Mouse (Mus musculus): ENCODE results near the gene Pafah2. TPM values are rescaled to one million over a fixed set of nuclear protein-coding genes. Genes with fewer than 3 reads are reported as not detected.

The Pafah2 gene
- polyA plus RNA-seq, 1 experiment from 2014 or later: 11.8 TPM

- Histone ChIP-seq H3K9ac (ENCODE audit: low read depth, low read length) (no peak overlapping the region), H3K9me3 (ENCODE audit: control insufficient read depth, low read length) (0 out of 2 replicates have a peak, but pooled peaks cover 5% of the 10 kb centered on the region), H3K4me2 (ENCODE audit: low read depth, low read length) (no peak overlapping the region), H3K4me1 (ENCODE audit: control insufficient read depth, insufficient read depth, low read length) (no peaks in the 10 kb centered on the region), H3K27ac (replicated peaks; ENCODE audit: low read depth, low read length) (no peak overlapping the region), H3K36me3 (ENCODE audit: control insufficient read depth, insufficient read depth, low read length) (no peaks in the 10 kb centered on the region), H3K27me3 (replicated peaks; ENCODE audit: control insufficient read depth, insufficient read depth, low read length) (no peaks in the 10 kb centered on the region), H3K4me3 (ENCODE audit: low read depth, low read length) (no peak overlapping the region)
- ATAC-seq (ENCODE audit: low read depth) (no peak), DNase-seq (ENCODE audit: low spot score) (no peak)
- WGBS: 67% methylated on average over 6 of the region's 6 CpGs
Measured at GRCm38 (mm10) chr4:134387268-134387667, 8.9 kb upstream of the Pafah2 start.

GRCm38 (mm10) chr4:134388397-134388796 is 7.7 kb upstream of the Pafah2 start:
- DNase-seq (ENCODE audit: low spot score): no peak

GRCm38 (mm10) chr4:134391636-134392035 is 4.5 kb upstream of the Pafah2 start:
- Histone ChIP-seq H3K36me3 (ENCODE audit: control insufficient read depth, insufficient read depth, low read length) (no peaks in the 10 kb centered on the region), H3K9ac (ENCODE audit: low read depth, low read length) (no peak overlapping the region), H3K27me3 (replicated peaks; ENCODE audit: control insufficient read depth, insufficient read depth, low read length) (no peaks in the 10 kb centered on the region), H3K9me3 (ENCODE audit: control insufficient read depth, low read length) (0 out of 2 replicates have a peak, but pooled peaks cover 5% of the 10 kb centered on the region), H3K27ac (replicated peaks; ENCODE audit: low read depth, low read length) (no peak overlapping the region), H3K4me3 (ENCODE audit: low read depth, low read length) (no peak overlapping the region), H3K4me2 (ENCODE audit: low read depth, low read length) (no peak overlapping the region), H3K4me1 (ENCODE audit: control insufficient read depth, insufficient read depth, low read length) (no peaks in the 10 kb centered on the region)
- no peak for ATAC-seq (ENCODE audit: low read depth)
- 78% methylated on average over 1 of the region's 1 CpGs for WGBS
- DNase-seq (ENCODE audit: low spot score): no peak

More at GRCm38 (mm10) chr4:134388397-134388796, 7.7 kb upstream of the Pafah2 start:
- no peaks in the 10 kb centered on the region for H3K4me1 ChIP-seq (ENCODE audit: control insufficient read depth, insufficient read depth, low read length)
- WGBS: 12% methylated on average over 5 of the region's 5 CpGs
- ATAC-seq (ENCODE audit: low read depth): no peak
- no peak overlapping the region for H3K4me3 ChIP-seq (ENCODE audit: low read depth, low read length)
- no peak overlapping the region for H3K4me2 ChIP-seq (ENCODE audit: low read depth, low read length)
- no peaks in the 10 kb centered on the region for H3K27me3 ChIP-seq (replicated peaks; ENCODE audit: control insufficient read depth, insufficient read depth, low read length)
- no peaks in the 10 kb centered on the region for H3K36me3 ChIP-seq (ENCODE audit: control insufficient read depth, insufficient read depth, low read length)
- H3K9me3 ChIP-seq (ENCODE audit: control insufficient read depth, low read length): 0 out of 2 replicates have a peak, but pooled peaks cover 5% of the 10 kb centered on the region
- H3K9ac ChIP-seq (ENCODE audit: low read depth, low read length): no peak overlapping the region
- no peak overlapping the region for H3K27ac ChIP-seq (replicated peaks; ENCODE audit: low read depth, low read length)

DNA sequence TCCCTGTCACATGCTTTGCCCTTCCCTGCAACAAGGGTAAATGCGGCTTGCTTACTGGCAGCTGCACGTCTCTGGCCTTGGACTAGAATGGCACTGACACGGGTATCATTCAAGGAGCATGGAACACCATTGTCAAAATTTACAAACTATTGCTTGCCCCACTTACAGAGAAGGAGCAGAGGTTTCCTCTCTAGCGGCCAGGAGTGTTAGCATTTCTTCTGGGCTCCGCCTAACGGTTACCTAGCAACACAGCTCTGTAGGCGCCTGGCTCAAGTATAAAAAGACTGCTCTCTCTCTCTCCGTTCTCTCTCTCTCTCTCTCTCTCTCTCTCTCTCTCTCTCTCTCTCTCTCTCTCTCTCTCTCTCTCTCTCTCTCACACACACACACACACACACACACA is 3.5 kb upstream of the Pafah2 start:
- no peak for ATAC-seq (ENCODE audit: low read depth)
- peak overlapping the region; percentile 11; the same call in 1 of the 2 replicates for H3K4me2 ChIP-seq (ENCODE audit: low read depth, low read length)
- peak; percentile 85 for DNase-seq (ENCODE audit: low spot score)

DNA sequence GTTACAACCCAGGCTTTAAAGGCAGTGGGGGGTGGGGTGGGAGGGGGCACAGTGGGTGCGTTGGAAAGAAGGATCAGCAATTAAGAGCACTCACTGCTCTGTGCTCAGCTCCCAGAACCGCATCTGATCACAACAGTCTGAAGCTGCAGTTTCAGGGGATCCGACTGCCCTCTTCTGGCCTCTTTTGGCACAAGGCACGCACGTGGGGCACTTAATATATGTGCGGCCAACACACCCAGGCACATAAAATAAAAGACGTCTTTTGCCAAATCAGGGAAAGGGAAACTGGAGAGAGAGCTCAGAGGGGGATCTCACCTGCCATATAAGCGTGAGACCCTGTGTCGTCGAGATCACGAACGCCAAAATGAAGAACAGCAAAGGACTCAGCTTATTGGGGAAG is 3.1 kb upstream of the Pafah2 start:
- no peak overlapping the region for H3K9ac ChIP-seq (ENCODE audit: low read depth, low read length)
- H3K27ac ChIP-seq (replicated peaks; ENCODE audit: low read depth, low read length): no peak overlapping the region
- 0 out of 2 replicates have a peak, but pooled peaks cover 5% of the 10 kb centered on the region for H3K9me3 ChIP-seq (ENCODE audit: control insufficient read depth, low read length)
- ATAC-seq (ENCODE audit: low read depth): no peak
- peak; percentile 57 for DNase-seq (ENCODE audit: low spot score)
- no peak overlapping the region for H3K4me3 ChIP-seq (ENCODE audit: low read depth, low read length)
- H3K4me2 ChIP-seq (ENCODE audit: low read depth, low read length): no peak overlapping the region; the same call in 1 of the 2 replicates
- 26% methylated on average over 12 of the region's 12 CpGs for WGBS
- no peaks in the 10 kb centered on the region for H3K27me3 ChIP-seq (replicated peaks; ENCODE audit: control insufficient read depth, insufficient read depth, low read length)
- H3K36me3 ChIP-seq (ENCODE audit: control insufficient read depth, insufficient read depth, low read length): no peaks in the 10 kb centered on the region
- 0 out of 2 replicates have a peak, but pooled peaks cover 6% of the 10 kb centered on the region for H3K4me1 ChIP-seq (ENCODE audit: control insufficient read depth, insufficient read depth, low read length)

More for the DNA sequence above, 3.5 kb upstream of the Pafah2 start:
- Histone ChIP-seq H3K4me1 (ENCODE audit: control insufficient read depth, insufficient read depth, low read length) (0 out of 2 replicates have a peak, but pooled peaks cover 5% of the 10 kb centered on the region), H3K27ac (replicated peaks; ENCODE audit: low read depth, low read length) (no peak overlapping the region), H3K36me3 (ENCODE audit: control insufficient read depth, insufficient read depth, low read length) (no peaks in the 10 kb centered on the region), H3K9ac (ENCODE audit: low read depth, low read length) (no peak overlapping the region), H3K27me3 (replicated peaks; ENCODE audit: control insufficient read depth, insufficient read depth, low read length) (no peaks in the 10 kb centered on the region), H3K4me3 (ENCODE audit: low read depth, low read length) (no peak overlapping the region), H3K9me3 (ENCODE audit: control insufficient read depth, low read length) (0 out of 2 replicates have a peak, but pooled peaks cover 5% of the 10 kb centered on the region)
- 20% methylated on average over 7 of the region's 8 CpGs for WGBS

GRCm38 (mm10) chr4:134395142-134395541 is 978 bp upstream of the Pafah2 start:
- Histone ChIP-seq H3K4me1 (ENCODE audit: control insufficient read depth, insufficient read depth, low read length) (0 out of 2 replicates have a peak, but pooled peaks cover 6% of the 10 kb centered on the region), H3K27ac (replicated peaks; ENCODE audit: low read depth, low read length) (no peak overlapping the region), H3K4me3 (ENCODE audit: low read depth, low read length) (no peak overlapping the region), H3K9ac (ENCODE audit: low read depth, low read length) (no peak overlapping the region), H3K4me2 (ENCODE audit: low read depth, low read length) (no peak overlapping the region), H3K36me3 (ENCODE audit: control insufficient read depth, insufficient read depth, low read length) (no peaks in the 10 kb centered on the region), H3K9me3 (ENCODE audit: control insufficient read depth, low read length) (0 out of 2 replicates have a peak, but pooled peaks cover 5% of the 10 kb centered on the region), H3K27me3 (replicated peaks; ENCODE audit: control insufficient read depth, insufficient read depth, low read length) (no peaks in the 10 kb centered on the region)
- ATAC-seq (ENCODE audit: low read depth): no peak
- WGBS: 92% methylated on average over 7 of the region's 7 CpGs
- DNase-seq (ENCODE audit: low spot score): no peak

DNA sequence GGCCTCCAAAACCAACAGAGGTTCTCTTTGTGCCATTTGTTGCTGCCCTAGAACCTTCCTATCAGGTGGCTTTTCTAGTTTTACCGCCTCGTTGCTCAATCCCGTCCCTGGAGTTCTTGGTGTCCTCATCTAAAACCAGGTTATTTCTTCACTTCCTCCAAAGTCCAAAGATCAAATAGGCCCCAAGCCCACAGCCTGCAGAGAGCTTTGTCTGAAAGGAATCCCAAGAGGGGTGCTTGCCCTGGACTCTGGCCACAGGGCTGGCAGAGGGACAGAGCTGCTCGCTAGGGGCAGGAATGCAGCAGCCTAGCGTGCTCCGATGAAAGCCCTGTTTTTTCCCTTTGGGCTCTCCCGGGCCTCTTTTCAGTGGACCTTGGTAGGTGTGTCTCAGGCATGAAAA is 1.0 kb downstream of the Pafah2 start:
- peak overlapping the region; percentile 95 for H3K4me2 ChIP-seq (ENCODE audit: low read depth, low read length)
- H3K4me3 ChIP-seq (ENCODE audit: low read depth, low read length): peak overlapping the region; percentile 65
- peaks cover 14% of the 10 kb centered on the region for H3K4me1 ChIP-seq (ENCODE audit: control insufficient read depth, insufficient read depth, low read length)
- no peaks in the 10 kb centered on the region for H3K36me3 ChIP-seq (ENCODE audit: control insufficient read depth, insufficient read depth, low read length)
- ATAC-seq (ENCODE audit: low read depth) (no peak), DNase-seq (ENCODE audit: low spot score) (peak; percentile 64)
- WGBS: 8% methylated on average over 7 of the region's 7 CpGs
- H3K9me3 ChIP-seq (ENCODE audit: control insufficient read depth, low read length): no peaks in the 10 kb centered on the region
- H3K9ac ChIP-seq (ENCODE audit: low read depth, low read length): peak overlapping the region; percentile 67
- peak overlapping the region; percentile 65 for H3K27ac ChIP-seq (replicated peaks; ENCODE audit: low read depth, low read length)
- H3K27me3 ChIP-seq (replicated peaks; ENCODE audit: control insufficient read depth, insufficient read depth, low read length): no peaks in the 10 kb centered on the region

DNA sequence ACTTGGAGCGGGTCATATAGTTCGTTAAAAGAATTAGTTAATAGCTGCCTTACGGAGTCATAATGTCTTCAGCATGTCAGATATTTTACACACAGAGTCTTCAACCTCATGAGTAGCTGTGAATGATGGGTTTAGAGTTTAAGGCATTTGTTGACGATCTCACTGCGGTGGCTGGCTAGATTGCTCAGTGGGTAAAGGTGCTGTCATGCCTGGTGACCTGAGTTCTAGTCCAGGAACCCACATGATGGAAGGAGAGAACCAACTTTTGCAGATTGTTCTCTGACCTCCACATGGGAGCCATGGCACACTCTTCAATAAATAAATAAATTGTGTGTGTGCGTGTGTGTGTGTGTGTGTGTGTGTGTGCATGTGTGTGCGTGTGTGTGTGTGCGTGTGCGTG is 1.6 kb downstream of the Pafah2 start:
- no peak overlapping the region for H3K9ac ChIP-seq (ENCODE audit: low read depth, low read length)
- no peaks in the 10 kb centered on the region for H3K36me3 ChIP-seq (ENCODE audit: control insufficient read depth, insufficient read depth, low read length)
- DNase-seq (ENCODE audit: low spot score): no peak
- no peaks in the 10 kb centered on the region for H3K27me3 ChIP-seq (replicated peaks; ENCODE audit: control insufficient read depth, insufficient read depth, low read length)
- 83% methylated on average over 9 of the region's 9 CpGs for WGBS
- peak overlapping the region; percentile 65; the same call in 1 of the 2 replicates for H3K4me3 ChIP-seq (ENCODE audit: low read depth, low read length)
- H3K27ac ChIP-seq (replicated peaks; ENCODE audit: low read depth, low read length): no peak overlapping the region
- ATAC-seq (ENCODE audit: low read depth): no peak
- no peaks in the 10 kb centered on the region for H3K9me3 ChIP-seq (ENCODE audit: control insufficient read depth, low read length)
- H3K4me1 ChIP-seq (ENCODE audit: control insufficient read depth, insufficient read depth, low read length): peaks cover 14% of the 10 kb centered on the region
- peak overlapping the region; percentile 95 for H3K4me2 ChIP-seq (ENCODE audit: low read depth, low read length)

- Histone ChIP-seq H3K4me1 (ENCODE audit: control insufficient read depth, insufficient read depth, low read length) (peaks cover 14% of the 10 kb centered on the region), H3K27me3 (replicated peaks; ENCODE audit: control insufficient read depth, insufficient read depth, low read length) (no peaks in the 10 kb centered on the region), H3K4me3 (ENCODE audit: low read depth, low read length) (no peak overlapping the region), H3K4me2 (ENCODE audit: low read depth, low read length) (no peak overlapping the region), H3K27ac (replicated peaks; ENCODE audit: low read depth, low read length) (no peak overlapping the region), H3K9me3 (ENCODE audit: control insufficient read depth, low read length) (no peaks in the 10 kb centered on the region), H3K36me3 (ENCODE audit: control insufficient read depth, insufficient read depth, low read length) (no peaks in the 10 kb centered on the region), H3K9ac (ENCODE audit: low read depth, low read length) (no peak overlapping the region)
- 24% methylated on average over 5 of the region's 5 CpGs for WGBS
- no peak for DNase-seq (ENCODE audit: low spot score)
- no peak for ATAC-seq (ENCODE audit: low read depth)
Measured at GRCm38 (mm10) chr4:134400206-134400605, 4.1 kb downstream of the Pafah2 start.

All from embryonic facial prominence, embryonic 14.5 days (tissue).